Mouse (Mus musculus) megakaryocyte, embryonic 14.5 days (primary cell): Measurements from ENCODE around the gene Snapc2. TPM values are rescaled to one million over a fixed set of nuclear protein-coding genes. Genes with fewer than 3 reads are reported as not detected.
"Not testable (repeated sequence)": the region's sequence is repeated elsewhere in the genome, so short reads cannot be mapped to it uniquely, and the experiment has no call there.

ENCODE experiments used
- H3K27me3 ChIP-seq: replicated peaks from 2 replicates; pipeline ENCODE3; 2012; ENCODE audit warnings: inconsistent platforms
- H3K36me3 ChIP-seq: replicated peaks from 2 replicates; pipeline ENCODE3; 2012; ENCODE audit warnings: low read length, inconsistent platforms, mixed read lengths
- H3K4me1 ChIP-seq: 2 replicates; pipeline ENCODE4 v1.6.1; 2012; ENCODE audit warnings: inconsistent platforms
- H3K4me3 ChIP-seq: replicated peaks from 2 replicates; pipeline ENCODE3; 2012; ENCODE audit warnings: moderate library complexity, mild to moderate bottlenecking, inconsistent platforms
- H3K9me3 ChIP-seq: 2 replicates; pipeline ENCODE4 v1.6.1; 2012; ENCODE audit warnings: inconsistent platforms
- FLI1 ChIP-seq: IDR thresholded peaks from 2 replicates; pipeline ENCODE4 v1.6.1; 2012; ENCODE audit warnings: low read length, inconsistent platforms, mixed read lengths
- GATA1 ChIP-seq: IDR thresholded peaks from 3 replicates; pipeline ENCODE4 v1.6.1; 2012; ENCODE audit warnings: mixed read lengths, low read length, inconsistent platforms, borderline replicate concordance
- polyA plus RNA-seq: library from polyadenylated mRNA; stranded (reverse); fragments of >175 nt; gene quantifications from 2 replicates; pipeline ENCODE4 v1.2.3, GENCODE M21; 2012; ENCODE audit warnings: low replicate concordance; ENCODE audit not compliant: insufficient read depth

Snapc2 gene
- polyA plus RNA-seq, 1 experiment, result 69.9 TPM

DNA sequence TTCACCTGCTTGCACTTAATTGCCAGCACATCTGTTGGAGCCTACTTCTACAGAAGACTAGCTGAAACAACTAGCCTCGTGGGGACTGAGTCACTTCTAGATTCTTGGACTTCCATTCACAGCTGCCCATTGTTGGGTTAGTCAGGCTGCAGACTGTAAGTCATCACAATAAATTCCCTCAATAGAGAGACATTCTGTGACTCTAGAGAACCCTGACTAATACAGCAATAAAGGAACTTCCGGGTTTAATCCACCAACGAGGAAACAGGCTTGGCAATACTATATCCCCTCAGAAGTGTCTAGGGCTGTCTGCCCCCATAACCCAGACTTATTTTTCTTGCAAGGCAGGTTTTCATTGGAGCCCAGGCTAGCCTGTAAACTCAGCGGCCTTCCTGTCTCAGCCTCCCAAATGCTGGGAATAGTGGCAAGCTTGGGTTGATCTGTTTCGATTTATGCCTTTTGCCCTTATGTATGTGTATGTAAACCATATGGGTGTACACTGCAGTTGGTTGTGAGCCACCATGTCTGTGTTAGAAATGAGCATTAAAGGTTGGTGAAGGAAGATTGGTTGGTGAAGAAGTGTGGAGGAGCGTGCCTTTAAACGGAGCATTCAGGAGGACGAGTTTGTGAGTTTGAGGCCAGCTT, 642 bp upstream of the Snapc2 start:
- H3K9me3 ChIP-seq, result no peaks in the 10 kb centered on the region
- TF ChIP-seq FLI1 (no peak), GATA1 (no peak)
- H3K4me1 ChIP-seq, result peaks cover 35% of the 10 kb centered on the region
- H3K36me3 ChIP-seq, result peaks cover 63% of the 10 kb centered on the region
- H3K4me3 ChIP-seq, result peak overlapping the region; percentile 96
- no peaks in the 10 kb centered on the region for H3K27me3 ChIP-seq

DNA sequence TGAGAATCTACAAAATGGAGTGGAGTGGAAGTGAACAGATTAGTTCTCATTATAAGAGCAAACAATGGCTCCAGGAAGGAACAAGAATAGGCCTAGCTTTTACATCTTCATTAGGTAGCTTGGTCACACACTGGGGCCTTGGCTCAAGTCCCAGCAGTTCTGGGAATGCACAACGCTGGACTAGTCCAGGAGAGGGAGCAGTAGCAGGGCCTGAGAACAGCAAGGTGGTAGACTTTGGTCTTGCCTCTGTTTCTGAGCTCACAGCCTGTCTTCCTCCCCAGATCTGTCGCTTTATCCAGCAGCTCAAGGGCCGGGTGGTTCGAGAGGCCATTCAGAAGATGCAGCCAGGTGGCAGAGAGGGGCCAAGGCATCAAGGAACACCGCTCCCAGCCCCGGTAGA, 1.1 kb downstream of the Snapc2 start:
- Histone ChIP-seq H3K27me3 (no peaks in the 10 kb centered on the region), H3K36me3 (peaks cover 48% of the 10 kb centered on the region), H3K9me3 (no peaks in the 10 kb centered on the region), H3K4me3 (peak overlapping the region; percentile 96), H3K4me1 (peaks cover 49% of the 10 kb centered on the region)
- TF ChIP-seq GATA1 (no peak), FLI1 (no peak)

DNA sequence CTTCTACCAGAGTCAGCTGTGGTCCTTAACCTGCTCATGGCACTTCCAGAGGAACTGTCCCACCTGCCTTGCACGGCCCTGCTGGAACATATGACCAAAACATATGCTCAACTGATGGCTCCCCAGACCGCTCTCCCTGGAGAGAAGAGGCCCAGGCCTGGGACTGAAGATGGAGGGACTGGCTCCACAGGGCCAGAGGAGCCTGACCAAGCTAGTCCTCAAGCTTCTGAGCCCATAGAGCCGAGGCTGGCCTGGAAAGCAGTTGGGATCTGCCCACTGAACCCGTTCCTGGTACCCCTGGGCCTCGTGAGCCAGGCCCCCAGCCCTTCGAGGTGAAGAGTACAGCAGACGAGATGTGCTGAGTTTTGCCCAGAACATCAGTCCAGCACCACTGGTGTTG, 2.6 kb downstream of the Snapc2 start:
- H3K4me3 ChIP-seq, H3K9me3 ChIP-seq, H3K27me3 ChIP-seq: not testable (repeated sequence)
- Histone ChIP-seq H3K36me3 (peaks cover 46% of the 10 kb centered on the region), H3K4me1 (peaks cover 59% of the 10 kb centered on the region)

- H3K4me1 ChIP-seq, result peaks cover 49% of the 10 kb centered on the region
These were observed 4.0 kb downstream of the Snapc2 start for GRCm38 (mm10) chr8:4256911-4257310.

GRCm38 (mm10) chr8:4257350-4257749, 4.5 kb downstream of the Snapc2 start:
- TF ChIP-seq GATA1, result no peak
- no peak for TF ChIP-seq FLI1
- peaks cover 64% of the 10 kb centered on the region for H3K36me3 ChIP-seq
- H3K4me1 ChIP-seq, result peaks cover 46% of the 10 kb centered on the region
- H3K9me3 ChIP-seq, result no peaks in the 10 kb centered on the region
- no peak overlapping the region for H3K4me3 ChIP-seq
- no peaks in the 10 kb centered on the region for H3K27me3 ChIP-seq

More at GRCm38 (mm10) chr8:4256911-4257310, 4.0 kb downstream of the Snapc2 start:
- Histone ChIP-seq H3K36me3 (peaks cover 60% of the 10 kb centered on the region), H3K4me3 (no peak overlapping the region), H3K9me3 (no peaks in the 10 kb centered on the region), H3K27me3 (no peaks in the 10 kb centered on the region)
- TF ChIP-seq GATA1 (no peak), FLI1 (no peak)

- H3K27me3 ChIP-seq, result no peaks in the 10 kb centered on the region
- H3K36me3 ChIP-seq, result peaks cover 73% of the 10 kb centered on the region
- peak overlapping the region; percentile 94 for H3K4me3 ChIP-seq
- H3K4me1 ChIP-seq, result peaks cover 49% of the 10 kb centered on the region
- TF ChIP-seq FLI1 (no peak), GATA1 (no peak)
- no peaks in the 10 kb centered on the region for H3K9me3 ChIP-seq
These were observed 5.4 kb downstream of the Snapc2 start for GRCm38 (mm10) chr8:4258233-4258632.

DNA sequence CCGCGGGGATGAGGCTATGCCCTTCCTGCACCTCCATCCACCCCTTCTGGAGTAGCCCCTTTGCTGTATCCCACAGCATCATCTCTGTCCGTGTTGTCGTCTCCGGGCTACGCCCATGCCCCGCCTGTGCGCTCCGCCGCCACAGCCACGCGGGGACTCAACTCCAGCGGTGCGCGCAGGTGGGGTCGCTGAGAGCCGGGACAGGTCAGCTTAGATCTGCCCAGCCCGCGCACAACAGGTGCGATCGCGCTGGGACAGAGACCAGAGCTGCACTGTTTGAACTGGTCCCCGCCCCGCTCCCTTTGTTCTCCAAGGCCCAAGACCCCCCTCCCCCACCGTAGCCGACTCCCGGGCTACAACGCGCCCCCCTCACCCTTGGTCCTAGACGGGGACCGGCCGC, 5.8 kb downstream of the Snapc2 start:
- TF ChIP-seq FLI1 (no peak), GATA1 (no peak)
- peak overlapping the region; percentile 94 for H3K4me3 ChIP-seq
- peaks cover 77% of the 10 kb centered on the region for H3K36me3 ChIP-seq
- no peaks in the 10 kb centered on the region for H3K27me3 ChIP-seq
- H3K4me1 ChIP-seq, result peaks cover 49% of the 10 kb centered on the region
- no peaks in the 10 kb centered on the region for H3K9me3 ChIP-seq

- no peaks in the 10 kb centered on the region for H3K27me3 ChIP-seq
- peak within 1 kb of the TSS; percentile 94 for H3K4me3 ChIP-seq
- TF ChIP-seq GATA1 (no peak), FLI1 (no peak)
- peaks cover 81% of the 10 kb centered on the region for H3K36me3 ChIP-seq
- no peaks in the 10 kb centered on the region for H3K9me3 ChIP-seq
- H3K4me1 ChIP-seq, result peaks cover 47% of the 10 kb centered on the region
These were observed 6.4 kb downstream of the Snapc2 start, which contains the start of gene Ctxn1 for GRCm38 (mm10) chr8:4259125-4259804. Gene Ctxn1 (minus strand): TSS chr8:4259274.

- TF ChIP-seq GATA1 (no peak), FLI1 (no peak)
- peaks cover 81% of the 10 kb centered on the region for H3K36me3 ChIP-seq
These were observed 6.9 kb downstream of the Snapc2 start for GRCm38 (mm10) chr8:4259805-4260170.

DNA sequence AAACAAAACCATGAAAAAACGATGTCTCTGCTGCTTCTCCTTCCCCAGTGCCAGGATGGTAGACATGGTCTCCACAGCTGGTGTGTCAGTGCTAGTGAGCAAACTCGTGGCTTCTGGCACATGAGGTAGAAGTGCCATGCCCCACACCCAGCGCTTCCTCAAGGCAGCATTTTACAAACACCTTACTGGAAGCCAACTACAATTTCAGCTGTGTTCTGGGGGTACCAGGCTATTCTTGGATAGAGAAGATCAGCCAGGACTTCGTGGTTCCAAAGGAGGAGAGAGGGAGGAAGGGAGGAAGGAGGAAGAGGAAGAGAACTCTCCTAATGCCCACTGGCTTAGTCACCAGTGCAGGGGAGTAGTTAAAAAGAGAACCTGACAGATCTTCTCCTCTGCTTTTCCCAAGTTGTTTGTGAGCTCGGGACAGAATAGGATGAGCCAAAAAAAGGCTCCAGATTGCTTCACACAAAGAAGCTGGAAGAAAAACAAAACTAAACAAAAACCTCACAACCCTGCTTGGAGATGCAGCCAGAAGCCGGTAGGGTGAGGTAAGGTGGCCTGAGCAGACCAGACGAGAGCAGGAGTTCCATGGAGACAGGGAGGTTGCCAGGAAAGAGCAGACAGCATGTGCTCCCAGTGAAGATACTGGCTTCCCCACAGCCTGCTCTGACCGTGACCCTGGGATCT, 10.4 kb downstream of the Snapc2 start:
- Histone ChIP-seq H3K9me3 (no peaks in the 10 kb centered on the region), H3K4me3 (no peak overlapping the region), H3K4me1 (peaks cover 42% of the 10 kb centered on the region), H3K36me3 (peaks cover 91% of the 10 kb centered on the region), H3K27me3 (no peaks in the 10 kb centered on the region)
- TF ChIP-seq GATA1, result no peak

More at GRCm38 (mm10) chr8:4259805-4260170, 6.9 kb downstream of the Snapc2 start:
- Histone ChIP-seq H3K9me3 (no peaks in the 10 kb centered on the region), H3K27me3 (no peaks in the 10 kb centered on the region), H3K4me1 (peaks cover 46% of the 10 kb centered on the region), H3K4me3 (no peak overlapping the region)
